Mouse (Mus musculus): Measurements from ENCODE around the gene Adh1. TPM values are rescaled to one million over a fixed set of nuclear protein-coding genes. Genes with fewer than 3 reads are reported as not detected.

Gene Adh1
- polyA plus RNA-seq, 1 experiment: not detected

DNA sequence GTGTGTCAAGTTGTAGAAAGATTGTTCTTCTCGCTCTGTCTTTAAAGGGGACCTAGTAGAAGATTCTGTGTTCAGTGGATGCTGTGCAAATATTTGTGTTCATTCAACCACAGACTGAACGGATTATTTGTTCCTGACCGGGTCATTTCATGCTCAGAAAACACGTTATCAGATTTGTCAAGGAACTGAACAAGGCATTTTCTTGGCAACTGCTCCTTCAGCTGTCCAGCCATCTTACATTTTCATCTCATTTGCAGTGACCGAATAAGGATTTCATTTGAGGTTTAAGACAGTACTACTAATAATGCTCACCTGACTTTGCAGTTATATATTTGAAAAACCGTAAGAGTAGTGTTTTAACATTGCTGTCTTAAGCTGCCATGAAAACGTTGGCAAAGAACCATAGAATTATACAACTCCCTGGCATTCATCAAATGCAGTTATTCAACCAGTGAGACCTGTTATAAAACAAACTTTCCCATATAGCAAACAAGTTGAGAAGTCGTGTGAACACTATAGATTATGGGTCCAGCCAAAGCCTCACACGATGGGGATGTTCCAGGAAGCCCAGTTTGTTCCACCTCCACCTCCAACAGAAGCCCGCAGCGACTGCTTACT lies 24.1 kb upstream of the Adh1 start:
- Histone ChIP-seq H3K4me1 (ENCODE audit: control insufficient read depth) (no peaks in the 10 kb centered on the region), H3K4me3 (replicated peaks) (no peak overlapping the region), H3K27me3 (ENCODE audit: control insufficient read depth) (no peaks in the 10 kb centered on the region), H3K36me3 (ENCODE audit: control insufficient read depth) (no peaks in the 10 kb centered on the region), H3K9me3 (ENCODE audit: control insufficient read depth, low read length) (no peaks in the 10 kb centered on the region)
- TF ChIP-seq TAL1 (IDR thresholded peaks at IDR 0.05; ENCODE audit: low read length) (no peak), GATA1 (IDR thresholded peaks at IDR 0.05; ENCODE audit: low read length) (no peak)

GRCm38 (mm10) chr3:138238046-138238445 lies 22.7 kb upstream of the Adh1 start:
- Histone ChIP-seq H3K4me3 (replicated peaks) (no peak overlapping the region), H3K27me3 (ENCODE audit: control insufficient read depth) (no peaks in the 10 kb centered on the region), H3K36me3 (ENCODE audit: control insufficient read depth) (no peaks in the 10 kb centered on the region), H3K4me1 (ENCODE audit: control insufficient read depth) (no peaks in the 10 kb centered on the region), H3K9me3 (ENCODE audit: control insufficient read depth, low read length) (no peaks in the 10 kb centered on the region)
- TF ChIP-seq TAL1 (IDR thresholded peaks at IDR 0.05; ENCODE audit: low read length): no peak
- TF ChIP-seq GATA1 (IDR thresholded peaks at IDR 0.05; ENCODE audit: low read length): no peak

GRCm38 (mm10) chr3:138239461-138239860 lies 21.3 kb upstream of the Adh1 start:
- H3K4me3 ChIP-seq (replicated peaks): no peak overlapping the region
- no peaks in the 10 kb centered on the region for H3K4me1 ChIP-seq (ENCODE audit: control insufficient read depth)
- H3K27me3 ChIP-seq (ENCODE audit: control insufficient read depth): no peaks in the 10 kb centered on the region
- TF ChIP-seq TAL1 (IDR thresholded peaks at IDR 0.05; ENCODE audit: low read length): no peak
- TF ChIP-seq GATA1 (IDR thresholded peaks at IDR 0.05; ENCODE audit: low read length): no peak
- no peaks in the 10 kb centered on the region for H3K36me3 ChIP-seq (ENCODE audit: control insufficient read depth)
- H3K9me3 ChIP-seq (ENCODE audit: control insufficient read depth, low read length): no peaks in the 10 kb centered on the region

DNA sequence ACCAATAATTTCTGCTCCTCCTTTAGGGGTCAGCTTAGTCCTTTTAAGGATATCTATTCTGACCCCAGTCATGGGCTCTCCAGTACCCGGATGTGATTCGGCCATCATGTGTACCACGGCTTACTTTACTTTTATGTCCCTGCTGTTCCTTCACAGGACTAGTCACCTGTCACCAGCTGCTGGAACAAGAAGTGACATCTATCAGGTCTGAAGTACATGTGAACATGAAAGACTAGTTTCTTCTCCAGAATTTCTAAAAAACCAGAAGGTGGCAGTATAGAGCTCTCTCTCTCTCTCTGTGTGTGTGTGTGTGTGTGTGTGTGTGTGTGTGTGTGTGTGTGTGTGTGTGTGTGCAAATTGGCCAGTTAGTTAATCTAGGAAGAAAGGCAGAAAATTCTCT lies 20.4 kb upstream of the Adh1 start:
- H3K4me1 ChIP-seq (ENCODE audit: control insufficient read depth): no peaks in the 10 kb centered on the region
- H3K27me3 ChIP-seq (ENCODE audit: control insufficient read depth): no peaks in the 10 kb centered on the region
- no peak overlapping the region for H3K4me3 ChIP-seq (replicated peaks)
- H3K9me3 ChIP-seq (ENCODE audit: control insufficient read depth, low read length): no peaks in the 10 kb centered on the region
- TF ChIP-seq GATA1 (IDR thresholded peaks at IDR 0.05; ENCODE audit: low read length) (no peak), TAL1 (IDR thresholded peaks at IDR 0.05; ENCODE audit: low read length) (no peak)
- H3K36me3 ChIP-seq (ENCODE audit: control insufficient read depth): no peaks in the 10 kb centered on the region

- no peaks in the 10 kb centered on the region for H3K9me3 ChIP-seq (ENCODE audit: control insufficient read depth, low read length)
- no peak overlapping the region for H3K4me3 ChIP-seq (replicated peaks)
Observed at GRCm38 (mm10) chr3:138240942-138241341, 19.8 kb upstream of the Adh1 start.

GRCm38 (mm10) chr3:138241371-138241770 lies 19.4 kb upstream of the Adh1 start:
- TF ChIP-seq TAL1 (IDR thresholded peaks at IDR 0.05; ENCODE audit: low read length) (no peak), GATA1 (IDR thresholded peaks at IDR 0.05; ENCODE audit: low read length) (no peak)
- no peaks in the 10 kb centered on the region for H3K9me3 ChIP-seq (ENCODE audit: control insufficient read depth, low read length)
- no peak overlapping the region for H3K4me3 ChIP-seq (replicated peaks)
- H3K4me1 ChIP-seq (ENCODE audit: control insufficient read depth): no peaks in the 10 kb centered on the region
- H3K27me3 ChIP-seq (ENCODE audit: control insufficient read depth): no peaks in the 10 kb centered on the region
- no peaks in the 10 kb centered on the region for H3K36me3 ChIP-seq (ENCODE audit: control insufficient read depth)

More at GRCm38 (mm10) chr3:138240942-138241341, 19.8 kb upstream of the Adh1 start:
- Histone ChIP-seq H3K36me3 (ENCODE audit: control insufficient read depth) (no peaks in the 10 kb centered on the region), H3K27me3 (ENCODE audit: control insufficient read depth) (no peaks in the 10 kb centered on the region), H3K4me1 (ENCODE audit: control insufficient read depth) (no peaks in the 10 kb centered on the region)
- TF ChIP-seq TAL1 (IDR thresholded peaks at IDR 0.05; ENCODE audit: low read length) (no peak), GATA1 (IDR thresholded peaks at IDR 0.05; ENCODE audit: low read length) (no peak)

- Histone ChIP-seq H3K27me3 (ENCODE audit: control insufficient read depth) (no peaks in the 10 kb centered on the region), H3K4me1 (ENCODE audit: control insufficient read depth) (no peaks in the 10 kb centered on the region), H3K36me3 (ENCODE audit: control insufficient read depth) (no peaks in the 10 kb centered on the region), H3K9me3 (ENCODE audit: control insufficient read depth, low read length) (no peaks in the 10 kb centered on the region), H3K4me3 (replicated peaks) (no peak overlapping the region)
- TF ChIP-seq GATA1 (IDR thresholded peaks at IDR 0.05; ENCODE audit: low read length) (no peak), TAL1 (IDR thresholded peaks at IDR 0.05; ENCODE audit: low read length) (no peak)
Observed at GRCm38 (mm10) chr3:138242021-138242726, 18.6 kb upstream of the Adh1 start.

DNA sequence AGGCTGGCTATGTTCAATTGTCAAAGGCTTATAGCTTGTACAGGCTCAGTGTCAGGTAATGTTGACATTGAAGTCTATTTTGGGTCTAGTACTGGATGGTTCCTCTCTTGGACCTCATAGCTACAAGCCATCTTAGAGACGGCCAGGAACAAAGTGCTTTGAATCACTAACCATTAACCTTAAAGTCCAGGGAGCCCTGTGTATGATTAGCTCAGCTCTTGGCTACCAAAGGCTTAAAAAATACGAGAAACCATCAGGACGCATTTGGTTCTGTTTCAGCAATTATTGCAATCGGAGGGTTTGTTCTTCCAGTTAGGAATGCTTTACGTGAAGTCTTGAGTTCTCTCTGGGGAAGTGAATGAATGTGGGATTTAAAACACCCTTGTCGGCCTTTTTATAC lies 17.9 kb upstream of the Adh1 start:
- TF ChIP-seq GATA1 (IDR thresholded peaks at IDR 0.05; ENCODE audit: low read length): no peak
- no peak for TF ChIP-seq TAL1 (IDR thresholded peaks at IDR 0.05; ENCODE audit: low read length)
- Histone ChIP-seq H3K9me3 (ENCODE audit: control insufficient read depth, low read length) (no peaks in the 10 kb centered on the region), H3K4me3 (replicated peaks) (no peak overlapping the region), H3K27me3 (ENCODE audit: control insufficient read depth) (no peaks in the 10 kb centered on the region), H3K4me1 (ENCODE audit: control insufficient read depth) (no peaks in the 10 kb centered on the region), H3K36me3 (ENCODE audit: control insufficient read depth) (no peaks in the 10 kb centered on the region)

DNA sequence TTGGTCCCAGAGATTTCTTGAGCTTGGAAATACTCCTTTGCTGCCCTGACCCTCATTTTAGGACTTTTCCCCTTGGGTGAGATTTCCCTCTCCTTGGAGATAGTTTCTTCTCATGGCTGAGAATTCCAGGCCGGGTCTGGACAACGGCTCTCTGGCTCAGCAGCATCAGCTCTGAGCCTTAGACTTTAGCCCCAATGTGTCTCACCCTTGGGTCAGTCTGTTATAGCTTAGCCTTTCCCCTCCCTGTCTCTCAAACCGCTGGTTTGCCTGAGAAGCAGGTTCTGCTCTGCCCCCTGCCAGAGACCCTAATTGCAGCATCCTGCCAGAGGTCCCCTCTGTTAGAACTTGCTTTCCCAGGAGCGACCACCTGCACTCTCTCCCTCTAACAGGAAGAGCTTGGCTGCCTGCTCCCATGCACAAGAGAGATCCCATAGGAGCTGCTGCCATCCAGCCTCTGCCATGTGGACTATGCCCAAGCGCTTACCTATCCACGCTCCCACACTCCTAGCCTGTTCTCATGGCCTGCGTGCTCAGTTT lies 16.4 kb upstream of the Adh1 start:
- TF ChIP-seq GATA1 (IDR thresholded peaks at IDR 0.05; ENCODE audit: low read length): no peak
- no peak for TF ChIP-seq TAL1 (IDR thresholded peaks at IDR 0.05; ENCODE audit: low read length)
- Histone ChIP-seq H3K27me3 (ENCODE audit: control insufficient read depth) (no peaks in the 10 kb centered on the region), H3K9me3 (ENCODE audit: control insufficient read depth, low read length) (no peaks in the 10 kb centered on the region), H3K4me1 (ENCODE audit: control insufficient read depth) (no peaks in the 10 kb centered on the region), H3K36me3 (ENCODE audit: control insufficient read depth) (no peaks in the 10 kb centered on the region), H3K4me3 (replicated peaks) (no peak overlapping the region)
